Mouse (Mus musculus): ENCODE data around the gene Kif16b. TPM values are rescaled to one million over a fixed set of nuclear protein-coding genes. Genes with fewer than 3 reads are reported as not detected.

The Kif16b gene
- polyA plus RNA-seq, 1 experiment = 20.7 TPM

DNA sequence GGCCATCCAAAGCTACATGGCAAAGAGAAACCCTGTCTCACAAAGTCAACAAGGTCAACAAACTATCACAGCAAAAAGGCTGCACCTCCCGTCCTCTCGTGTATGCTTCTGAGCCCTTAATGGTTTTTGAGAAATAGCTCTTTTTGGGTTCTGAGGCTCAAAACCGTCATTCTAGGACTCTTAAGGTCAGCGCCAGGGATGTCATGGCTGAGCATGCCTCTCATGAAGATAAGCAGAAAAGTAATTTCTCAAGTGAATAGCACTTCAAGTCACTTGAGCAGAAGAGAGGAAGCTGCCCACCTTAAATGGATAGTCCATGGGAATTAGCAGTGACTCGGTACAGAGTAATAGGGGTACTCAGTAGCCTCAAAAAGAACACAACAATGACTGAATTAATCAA lies 291.1 kb downstream of the Kif16b start:
- no peak overlapping the region for H3K4me3 ChIP-seq (ENCODE audit: insufficient read depth, low read length)
- TF ChIP-seq CTCF (IDR thresholded peaks at IDR 0.05; ENCODE audit: low read depth, low read length) = no peak
- TF ChIP-seq POLR2A (IDR thresholded peaks at IDR 0.05; ENCODE audit: borderline replicate concordance, low read depth, low read length) = no peak

GRCm38 (mm10) chr2:142608778-142609177 lies 292.6 kb downstream of the Kif16b start:
- no peak overlapping the region for H3K4me3 ChIP-seq (ENCODE audit: insufficient read depth, low read length)
- no peak for TF ChIP-seq CTCF (IDR thresholded peaks at IDR 0.05; ENCODE audit: low read depth, low read length)
- TF ChIP-seq POLR2A (IDR thresholded peaks at IDR 0.05; ENCODE audit: borderline replicate concordance, low read depth, low read length) = no peak
- H3K4me1 ChIP-seq (ENCODE audit: control insufficient read depth, insufficient read depth, low read length) = peaks cover 13% of the 10 kb centered on the region
- no peak overlapping the region for H3K27ac ChIP-seq (ENCODE audit: insufficient read depth, low read depth, low read length)

More for the DNA sequence above, 291.1 kb downstream of the Kif16b start:
- Histone ChIP-seq H3K27ac (ENCODE audit: insufficient read depth, low read depth, low read length) (no peak overlapping the region), H3K4me1 (ENCODE audit: control insufficient read depth, insufficient read depth, low read length) (peaks cover 13% of the 10 kb centered on the region)

DNA sequence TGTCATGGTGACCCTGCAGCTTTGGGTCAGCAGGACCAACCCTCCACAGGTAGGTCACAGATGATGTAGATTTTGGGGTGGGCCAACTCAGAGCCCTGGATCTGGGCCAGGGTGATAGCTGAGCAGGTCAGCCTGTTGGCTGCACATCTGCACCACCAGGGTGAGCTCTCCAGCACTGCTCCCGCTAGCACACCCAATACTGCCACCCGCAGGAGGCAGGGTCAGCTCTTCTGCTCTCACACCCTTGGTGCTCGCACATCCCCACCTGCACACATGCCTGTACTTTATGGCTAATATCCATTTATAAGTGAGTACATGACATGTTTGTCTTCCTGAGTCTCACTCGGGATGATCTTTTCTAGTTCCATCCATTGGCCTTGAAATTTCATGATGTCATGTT lies 296.6 kb downstream of the Kif16b start:
- TF ChIP-seq POLR2A (IDR thresholded peaks at IDR 0.05; ENCODE audit: borderline replicate concordance, low read depth, low read length) (no peak), CTCF (IDR thresholded peaks at IDR 0.05; ENCODE audit: low read depth, low read length) (no peak)
- Histone ChIP-seq H3K27ac (ENCODE audit: insufficient read depth, low read depth, low read length) (no peak overlapping the region), H3K4me3 (ENCODE audit: insufficient read depth, low read length) (no peak overlapping the region), H3K4me1 (ENCODE audit: control insufficient read depth, insufficient read depth, low read length) (peaks cover 8% of the 10 kb centered on the region)

- Histone ChIP-seq H3K27ac (ENCODE audit: insufficient read depth, low read depth, low read length) (no peak overlapping the region), H3K4me1 (ENCODE audit: control insufficient read depth, insufficient read depth, low read length) (peaks cover 8% of the 10 kb centered on the region), H3K4me3 (ENCODE audit: insufficient read depth, low read length) (no peak overlapping the region)
- TF ChIP-seq CTCF (IDR thresholded peaks at IDR 0.05; ENCODE audit: low read depth, low read length) (no peak), POLR2A (IDR thresholded peaks at IDR 0.05; ENCODE audit: borderline replicate concordance, low read depth, low read length) (no peak)
Observed at GRCm38 (mm10) chr2:142603210-142603609, 298.1 kb downstream of the Kif16b start.

DNA sequence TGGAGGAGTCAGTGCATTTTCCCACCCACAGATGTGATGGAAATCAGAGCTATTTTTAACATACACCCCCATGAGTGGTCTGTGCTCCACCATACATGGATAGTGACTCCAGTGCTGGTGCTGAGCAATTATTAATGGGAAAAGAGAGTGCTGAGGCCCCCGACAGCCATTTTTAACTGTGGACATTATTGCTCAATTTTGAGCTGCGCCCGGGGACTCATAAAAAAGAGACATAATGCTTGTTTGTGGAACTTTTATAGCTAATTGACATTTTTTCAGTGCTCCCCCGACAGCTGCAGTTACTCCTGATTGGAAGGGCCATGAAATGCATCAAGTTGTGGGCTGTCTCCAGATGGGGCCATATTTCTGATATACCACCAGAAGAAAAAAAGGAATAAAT lies 302.1 kb downstream of the Kif16b start:
- H3K4me1 ChIP-seq (ENCODE audit: control insufficient read depth, insufficient read depth, low read length) = peaks cover 2% of the 10 kb centered on the region; the same call in 1 of the 2 replicates
- TF ChIP-seq CTCF (IDR thresholded peaks at IDR 0.05; ENCODE audit: low read depth, low read length) (no peak), POLR2A (IDR thresholded peaks at IDR 0.05; ENCODE audit: borderline replicate concordance, low read depth, low read length) (no peak)
- H3K4me3 ChIP-seq (ENCODE audit: insufficient read depth, low read length) = no peak overlapping the region
- H3K27ac ChIP-seq (ENCODE audit: insufficient read depth, low read depth, low read length) = no peak overlapping the region

DNA sequence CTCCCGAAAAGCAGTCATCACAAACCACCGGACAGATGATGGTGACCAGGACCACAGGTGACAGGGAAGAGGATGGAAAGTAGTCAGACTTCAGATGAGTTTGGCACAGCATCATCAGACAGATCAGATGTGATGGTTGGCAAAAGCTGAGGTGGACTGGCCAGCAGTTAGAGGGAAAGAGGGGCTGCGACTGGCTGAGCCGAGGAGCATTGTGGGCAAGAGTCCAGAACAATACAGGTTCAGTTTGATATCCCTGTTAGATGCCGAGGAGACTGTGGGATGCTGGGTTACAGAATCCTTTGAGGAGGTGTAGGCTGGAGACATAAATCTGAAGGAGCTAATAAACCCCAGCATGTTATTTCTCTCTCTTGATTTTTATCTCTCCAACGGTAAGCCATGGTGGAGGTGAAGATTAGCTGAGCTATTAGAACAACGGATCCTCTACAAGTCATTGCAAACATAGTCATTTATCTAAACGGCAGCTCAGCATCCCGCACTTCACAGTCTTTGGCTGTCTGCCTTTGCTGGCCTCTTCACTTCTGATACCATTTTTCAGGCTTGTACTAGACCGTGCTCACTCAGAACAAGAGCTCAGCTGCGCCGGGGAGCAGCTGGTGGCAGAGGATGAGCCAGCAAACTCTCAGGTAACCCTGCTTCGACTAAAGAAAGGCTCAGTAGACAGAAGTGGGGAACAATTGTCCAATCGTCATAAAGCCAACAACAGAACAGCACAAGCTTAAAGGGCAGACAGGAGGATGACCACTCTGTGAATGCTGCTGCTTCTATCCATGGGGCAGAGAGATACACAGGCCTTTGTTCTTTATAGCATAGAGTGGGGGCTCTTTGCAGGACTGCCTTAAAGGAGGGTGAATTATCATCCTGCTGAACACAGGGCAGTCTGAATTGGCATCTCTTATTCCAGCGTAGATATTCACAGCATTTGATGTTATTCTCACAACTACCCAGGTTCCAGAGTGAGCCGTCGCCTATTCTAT lies 304.9 kb downstream of the Kif16b start:
- Histone ChIP-seq H3K27ac (ENCODE audit: insufficient read depth, low read depth, low read length) (no peak overlapping the region), H3K4me1 (ENCODE audit: control insufficient read depth, insufficient read depth, low read length) (no peaks in the 10 kb centered on the region), H3K4me3 (ENCODE audit: insufficient read depth, low read length) (no peak overlapping the region)
- TF ChIP-seq CTCF (IDR thresholded peaks at IDR 0.05; ENCODE audit: low read depth, low read length) (no peak), POLR2A (IDR thresholded peaks at IDR 0.05; ENCODE audit: borderline replicate concordance, low read depth, low read length) (no peak)

DNA sequence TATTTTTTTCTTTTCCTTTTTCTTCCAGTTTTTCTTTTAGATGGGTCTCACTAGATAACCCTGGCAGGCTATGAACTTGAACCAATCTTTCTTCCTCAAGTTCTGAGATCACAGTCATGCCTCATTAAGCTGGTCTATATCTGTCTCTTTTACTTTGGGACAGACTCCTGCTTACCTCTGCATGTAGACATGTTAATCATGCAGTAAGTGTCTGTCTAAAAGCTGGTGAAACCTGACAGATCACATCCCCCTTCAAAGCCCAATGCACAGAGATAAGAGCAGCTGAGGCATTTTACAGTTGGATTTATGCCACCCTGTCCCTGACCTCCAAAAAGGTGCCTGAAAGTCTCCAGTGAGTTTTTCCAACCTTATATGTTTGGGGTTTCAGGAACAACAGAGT lies 310.4 kb downstream of the Kif16b start:
- Histone ChIP-seq H3K27ac (ENCODE audit: insufficient read depth, low read depth, low read length) (no peak overlapping the region), H3K4me1 (ENCODE audit: control insufficient read depth, insufficient read depth, low read length) (no peaks in the 10 kb centered on the region), H3K4me3 (ENCODE audit: insufficient read depth, low read length) (no peak overlapping the region)
- TF ChIP-seq CTCF (IDR thresholded peaks at IDR 0.05; ENCODE audit: low read depth, low read length) = no peak

- TF ChIP-seq CTCF (IDR thresholded peaks at IDR 0.05; ENCODE audit: low read depth, low read length) (no peak), POLR2A (IDR thresholded peaks at IDR 0.05; ENCODE audit: borderline replicate concordance, low read depth, low read length) (no peak)
- no peaks in the 10 kb centered on the region for H3K4me1 ChIP-seq (ENCODE audit: control insufficient read depth, insufficient read depth, low read length)
- no peak overlapping the region for H3K27ac ChIP-seq (ENCODE audit: insufficient read depth, low read depth, low read length)
- H3K4me3 ChIP-seq (ENCODE audit: insufficient read depth, low read length) = no peak overlapping the region
Observed at GRCm38 (mm10) chr2:142590284-142590724, 311.0 kb downstream of the Kif16b start.

GRCm38 (mm10) chr2:142589403-142590283 lies 311.7 kb downstream of the Kif16b start:
- no peaks in the 10 kb centered on the region for H3K4me1 ChIP-seq (ENCODE audit: control insufficient read depth, insufficient read depth, low read length)
- no peak for TF ChIP-seq CTCF (IDR thresholded peaks at IDR 0.05; ENCODE audit: low read depth, low read length)
- TF ChIP-seq POLR2A (IDR thresholded peaks at IDR 0.05; ENCODE audit: borderline replicate concordance, low read depth, low read length) = no peak

More at GRCm38 (mm10) chr2:142589403-142590283, 311.7 kb downstream of the Kif16b start:
- no peak overlapping the region for H3K27ac ChIP-seq (ENCODE audit: insufficient read depth, low read depth, low read length)
- H3K4me3 ChIP-seq (ENCODE audit: insufficient read depth, low read length) = no peak overlapping the region

All from bone marrow macrophage, adult 2 months (primary cell).